Mouse (Mus musculus) T-helper 1 cell (primary cell): ENCODE data around the gene 4933417A18Rik.
"Not testable (repeated sequence)": the region's sequence is repeated elsewhere in the genome, so short reads cannot be mapped to it uniquely, and the experiment has no call there.

Experiments
- in situ Hi-C: fragments of 300-600 bp; cut with MboI, MseI; formaldehyde crosslinking; loops from one replicate; pipeline ENCODE4 v1.15.1; 2025; ENCODE audit warnings: high pct_unique_total_duplicates

The 4933417A18Rik gene

DNA sequence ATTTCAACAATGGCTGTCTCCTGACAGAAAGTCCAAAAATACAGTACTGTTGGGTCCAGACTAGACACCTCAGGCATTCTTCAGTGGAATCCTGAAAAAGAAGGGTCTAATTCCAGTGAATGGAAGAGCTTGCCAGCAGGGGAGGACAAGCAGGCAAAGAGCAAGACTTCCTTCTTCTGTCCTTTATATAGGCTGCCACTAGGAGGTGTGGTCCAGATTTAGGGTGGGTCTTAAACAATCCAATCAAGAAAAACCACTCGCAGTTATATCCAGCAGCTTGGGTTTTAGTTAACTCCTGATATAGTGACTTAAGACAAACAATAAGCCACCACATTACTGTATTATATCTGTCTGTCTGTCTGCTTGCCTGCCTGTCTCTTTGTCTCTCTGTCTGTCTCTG lies 49.6 kb downstream of the 4933417A18Rik start:
- in situ Hi-C loops: no loop called here

DNA sequence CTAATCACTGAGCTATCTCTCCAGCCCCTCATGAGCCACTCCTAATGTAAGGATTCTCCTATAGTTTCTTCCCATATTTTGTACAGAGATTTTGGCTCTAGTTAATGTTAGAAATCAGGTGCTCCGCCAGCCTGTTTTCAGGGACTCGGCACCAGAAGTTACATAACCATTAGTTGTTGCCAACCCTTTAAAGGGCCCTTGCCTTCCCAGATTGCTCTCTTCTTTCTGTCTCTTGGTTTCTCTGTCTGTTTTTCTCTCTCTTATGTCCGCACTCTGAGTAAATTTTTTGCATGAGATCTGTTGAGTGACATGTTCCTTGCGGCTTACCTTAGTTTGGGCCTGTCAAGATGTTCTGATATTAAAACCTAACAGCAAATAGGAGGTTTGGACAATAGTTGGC lies 51.9 kb downstream of the 4933417A18Rik start:
- in situ Hi-C loops: no loop called here

DNA sequence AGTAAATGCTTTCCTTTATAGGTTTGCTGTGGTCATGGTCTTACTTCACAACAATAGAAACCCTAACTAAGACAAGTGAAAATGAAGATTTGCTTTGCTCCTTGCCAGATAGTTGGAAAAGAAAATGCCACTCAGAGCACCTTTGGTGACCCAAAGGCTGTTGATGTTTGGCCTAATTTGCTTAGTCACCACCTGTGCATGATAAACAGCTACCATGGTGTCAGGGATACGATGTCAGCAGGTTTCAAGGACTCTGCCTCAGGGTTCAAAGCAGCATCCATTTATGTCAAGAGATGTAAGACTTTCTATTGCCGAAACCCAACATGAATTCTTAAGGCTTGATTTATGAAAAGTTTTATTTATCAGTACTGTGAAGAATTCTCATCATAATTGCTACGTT lies 53.2 kb downstream of the 4933417A18Rik start:
- in situ Hi-C loops: no loop called here

DNA sequence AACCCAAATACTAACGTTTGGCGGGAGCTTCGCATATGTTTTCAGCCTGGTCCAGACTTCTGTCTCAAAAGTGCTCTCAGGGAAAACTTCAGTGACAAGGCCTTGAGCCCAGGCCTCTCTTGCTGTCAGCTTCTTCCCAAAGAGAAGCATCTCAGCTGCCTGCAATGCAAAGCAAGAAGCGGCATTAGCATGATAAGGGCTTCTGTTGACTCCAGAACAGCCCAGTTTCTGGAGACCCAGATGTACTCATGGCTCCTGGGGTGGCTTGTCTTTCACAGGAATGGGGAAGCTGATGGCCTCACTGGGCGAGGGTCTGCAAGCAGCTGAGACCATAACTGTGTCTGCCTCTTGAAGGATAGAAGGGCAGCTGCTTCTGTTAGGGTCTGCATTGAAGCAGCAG lies 54.4 kb downstream of the 4933417A18Rik start:
- in situ Hi-C loops: not testable (repeated sequence)

DNA sequence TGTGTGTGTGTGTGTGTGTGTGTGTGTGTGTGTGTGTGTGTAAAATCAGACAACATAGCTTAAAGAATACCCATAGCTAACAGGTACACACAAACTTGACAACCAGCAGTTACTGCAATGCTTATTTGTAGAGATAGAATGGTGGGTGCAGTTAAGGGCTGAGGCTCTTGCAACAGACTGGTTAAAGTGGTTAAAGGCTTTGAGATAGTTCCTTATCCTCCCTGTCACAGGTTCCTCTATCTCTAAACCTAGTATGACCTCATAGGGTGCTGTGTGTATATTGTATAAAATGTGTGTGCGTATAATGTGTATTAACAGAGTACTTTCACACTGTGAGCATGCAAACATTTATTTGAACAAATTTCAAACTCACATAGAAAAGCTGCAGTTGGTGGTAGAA lies 59.3 kb downstream of the 4933417A18Rik start:
- in situ Hi-C loops: not testable (repeated sequence)

DNA sequence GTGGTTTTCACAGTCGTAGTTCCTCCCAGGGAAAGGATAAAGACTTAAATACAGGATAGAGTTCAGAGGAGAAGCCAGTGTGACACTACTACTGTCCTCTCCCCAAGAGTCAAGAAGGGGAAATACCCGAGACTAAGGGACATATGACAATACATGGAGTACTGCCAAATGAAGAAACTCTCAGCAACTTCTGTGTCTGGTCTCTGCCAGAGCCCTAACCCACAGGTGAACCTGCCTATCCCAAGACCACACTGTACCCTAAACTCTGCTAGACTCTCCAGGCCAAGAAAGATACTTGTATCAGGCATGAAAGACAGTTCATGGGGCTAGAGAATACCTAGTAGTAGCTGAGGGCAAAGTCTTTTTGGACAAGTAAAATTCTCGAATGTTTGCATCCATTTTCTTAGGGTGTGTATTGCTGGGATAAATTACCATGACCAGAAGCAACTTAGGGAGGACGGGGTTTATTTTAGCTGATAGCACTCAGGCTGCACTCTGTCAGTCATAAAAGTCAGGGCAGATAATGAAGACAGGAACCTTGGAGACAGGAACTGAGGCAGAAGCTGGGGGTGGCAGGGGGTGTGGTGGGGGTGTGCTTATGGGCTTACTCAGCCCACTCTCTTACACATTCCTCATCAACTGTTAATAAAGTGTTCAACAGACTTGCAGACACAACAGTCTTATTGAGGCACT lies 67.5 kb downstream of the 4933417A18Rik start:
- in situ Hi-C loops: loop anchor here (10.0 kb wide), 1 partner anchor 117 kb away; the partner anchor contains the start of gene Prpf4b

DNA sequence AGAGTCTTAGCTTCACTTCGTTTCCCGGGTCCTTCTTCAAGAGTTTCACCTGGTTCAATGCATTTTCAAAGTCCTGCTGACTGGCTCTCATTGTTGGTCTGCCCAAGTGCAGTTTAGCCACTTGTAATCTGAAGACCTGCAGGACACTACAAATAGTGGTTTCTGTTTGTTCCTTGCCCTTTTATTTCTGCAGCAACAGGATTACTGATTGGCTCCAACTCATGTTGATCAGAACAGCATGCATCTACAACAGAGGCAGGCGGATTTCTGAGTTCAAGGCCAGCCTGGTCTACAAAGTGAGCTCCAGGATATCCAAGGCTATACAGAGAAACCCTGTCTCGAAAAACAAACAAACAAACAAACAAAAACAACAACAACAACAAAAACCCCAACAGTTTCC lies 68.9 kb downstream of the 4933417A18Rik start:
- in situ Hi-C loops: loop anchor here (10.0 kb wide), 1 partner anchor 118 kb away; the partner anchor contains the start of gene Prpf4b

DNA sequence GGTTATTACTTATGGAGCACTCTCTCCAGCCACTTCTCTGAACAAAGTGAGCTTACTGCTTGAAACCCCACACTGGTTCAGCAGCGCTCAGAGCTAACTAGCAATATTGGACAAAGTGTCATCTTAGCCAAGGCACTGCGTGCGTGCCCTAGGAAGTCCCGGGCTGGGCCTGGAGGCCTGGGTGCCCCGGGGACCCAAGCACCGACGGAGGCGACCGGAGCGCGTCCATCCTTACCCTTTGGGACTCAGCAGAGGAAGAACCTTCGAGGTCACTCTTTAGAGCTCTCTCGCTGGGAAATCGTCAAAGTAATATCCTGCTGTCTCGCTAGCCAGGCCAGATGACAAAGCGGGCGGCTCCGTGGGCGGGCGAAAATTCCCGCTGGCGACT lies 69.4 kb downstream of the 4933417A18Rik start:
- in situ Hi-C loops: loop anchor here (10.0 kb wide), 1 partner anchor 119 kb away; the partner anchor contains the start of gene Prpf4b

DNA sequence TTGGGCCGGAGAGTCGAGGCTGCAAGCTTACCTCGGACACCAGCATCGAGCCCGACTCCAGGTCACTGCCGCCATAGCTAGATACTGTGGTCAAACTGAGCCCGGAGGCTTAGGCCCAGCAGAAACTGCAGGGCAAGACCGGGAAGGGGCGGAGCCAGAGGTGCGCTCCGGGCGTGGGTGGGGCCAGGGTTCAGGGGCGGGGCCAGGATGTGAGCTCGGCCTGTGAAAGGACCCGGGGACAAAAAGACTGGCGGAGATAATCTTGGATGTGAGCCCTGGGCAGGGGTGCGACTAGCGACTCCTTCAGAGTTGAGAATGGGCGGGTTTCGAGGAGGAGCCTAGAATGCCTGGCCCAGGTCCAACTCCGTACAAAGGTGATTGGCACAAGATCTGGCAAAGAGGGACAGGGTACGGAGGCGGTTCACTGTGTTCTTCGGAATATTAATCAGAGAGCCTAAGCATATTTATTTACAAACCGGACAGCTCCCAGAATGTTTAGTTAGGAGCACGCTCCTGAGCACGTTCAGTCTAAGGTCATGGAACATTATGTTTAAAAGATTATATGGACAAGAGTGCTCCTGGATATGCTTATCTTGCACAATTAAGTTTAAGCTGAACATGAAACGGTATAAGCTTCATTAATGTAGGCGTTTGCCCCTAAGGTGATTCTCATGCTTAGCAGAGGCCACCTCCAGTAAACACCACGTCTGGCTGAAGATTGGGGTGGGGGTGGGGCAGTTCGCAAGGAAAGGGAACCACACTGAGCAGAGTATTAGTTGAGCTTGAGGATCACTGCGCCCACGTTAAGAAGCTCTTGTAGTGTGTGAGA lies 70.0 kb downstream of the 4933417A18Rik start:
- in situ Hi-C loops: loop anchor here (10.0 kb wide), 1 partner anchor 119 kb away; the partner anchor contains the start of gene Prpf4b

DNA sequence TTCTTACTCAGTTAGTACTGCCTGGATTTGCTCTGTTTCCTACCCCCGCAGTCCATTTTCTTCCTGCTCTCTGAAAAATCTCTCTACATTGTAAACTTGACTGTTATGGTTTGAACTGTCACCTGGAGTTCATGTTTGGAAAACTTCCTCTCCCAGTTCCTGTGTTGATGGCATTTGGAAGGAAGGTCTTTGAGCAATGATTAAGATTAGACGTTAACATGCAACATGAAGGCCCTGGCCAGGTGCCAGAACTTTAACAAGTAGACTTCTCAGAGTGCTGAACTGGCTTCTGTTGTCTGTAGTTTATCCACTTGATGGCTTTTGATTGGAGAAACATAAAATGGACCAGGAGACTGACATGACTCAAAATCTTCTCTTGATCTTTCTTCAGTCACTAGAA lies 71.7 kb downstream of the 4933417A18Rik start:
- in situ Hi-C loops: loop anchor here (10.0 kb wide), 1 partner anchor 121 kb away; the partner anchor contains the start of gene Prpf4b
